ENCODE assay signal across 8 mouse cellular contexts in genomic region chr1:90650781-90651437, GRCm38 (mm10). TPM values are rescaled to one million over a fixed set of nuclear protein-coding genes. Genes with fewer than 3 reads are reported as not detected.
A peak's percentile ranks its signal among the peaks of the same experiment; 100 is the strongest.
DNase-seq lines count a peak whose midpoint lies in the region; ATAC-seq lines count a peak whose summit lies in the region.

No protein-coding gene starts in this region.

- 17% methylated on average over 4 of the region's 4 CpGs for WGBS in hindbrain, embryonic 15.5 days

- peak; percentile 75 for ATAC-seq in hindbrain, embryonic 15.5 days (ENCODE audit: low FRiP score, low read depth)

- peak; percentile 62 for DNase-seq in Muller cell, postnatal 12 days (ENCODE audit: inconsistent ontology term)
- peak; percentile 89 to 92 for DNase-seq in cerebellum, postnatal 10 days
- peak; percentile 68 to 70 for DNase-seq in frontal cortex, postnatal 36 days (ENCODE audit: low spot score in 2 of 2)
- peak; percentile 70 to 72 for DNase-seq in layer of hippocampus, postnatal 36 days
- DNase-seq in lung, postnatal 14 days: peak; percentile 83
- peak; percentile 67 to 82 for DNase-seq in right cerebral cortex, adult 2 months (ENCODE audit: low spot score in 2 of 2)
- DNase-seq in urinary bladder, postnatal 25 days (ENCODE audit: low spot score): peak; percentile 66

- no peak overlapping the region for H3K4me2 ChIP-seq in hindbrain, embryonic 15.5 days

- H3K4me1 ChIP-seq in hindbrain, embryonic 15.5 days (replicated peaks): peaks cover 9% of the 10 kb centered on the region

- no peaks in the 10 kb centered on the region for H3K9me3 ChIP-seq in hindbrain, embryonic 15.5 days

- no peak overlapping the region for H3K9ac ChIP-seq in hindbrain, embryonic 15.5 days

- no peaks in the 10 kb centered on the region for H3K36me3 ChIP-seq in hindbrain, embryonic 15.5 days

- no peak overlapping the region for H3K4me3 ChIP-seq in hindbrain, embryonic 15.5 days

- H3K27ac ChIP-seq in hindbrain, embryonic 15.5 days (replicated peaks): peak overlapping the region; percentile 49; the same call in 1 of the 2 replicates

- H3K27me3 ChIP-seq in hindbrain, embryonic 15.5 days: no peaks in the 10 kb centered on the region

RNA-seq across cellular contexts. Expression of gene Cops8, which starts 48.1 kb away (rescaled TPM):
- polyA plus RNA-seq in hindbrain, embryonic 15.5 days (2015; fragmentation: Nextera tagmentation; extraction: Ambion mirVana): 158 and 161 TPM in 2 replicates
- total RNA-seq in layer of hippocampus, postnatal 36 days (2021): 100 to 1,000 TPM; 105 to 111 TPM
